Mouse (Mus musculus) T-cell, adult 2 months (primary cell): ENCODE measurements around the gene Aldh1l1.

Source experiments
- DNase-seq: peaks from one replicate; pipeline ENCODE4 v3.0.0; 2022; ENCODE audit warnings: low spot score

Aldh1l1 gene

DNA sequence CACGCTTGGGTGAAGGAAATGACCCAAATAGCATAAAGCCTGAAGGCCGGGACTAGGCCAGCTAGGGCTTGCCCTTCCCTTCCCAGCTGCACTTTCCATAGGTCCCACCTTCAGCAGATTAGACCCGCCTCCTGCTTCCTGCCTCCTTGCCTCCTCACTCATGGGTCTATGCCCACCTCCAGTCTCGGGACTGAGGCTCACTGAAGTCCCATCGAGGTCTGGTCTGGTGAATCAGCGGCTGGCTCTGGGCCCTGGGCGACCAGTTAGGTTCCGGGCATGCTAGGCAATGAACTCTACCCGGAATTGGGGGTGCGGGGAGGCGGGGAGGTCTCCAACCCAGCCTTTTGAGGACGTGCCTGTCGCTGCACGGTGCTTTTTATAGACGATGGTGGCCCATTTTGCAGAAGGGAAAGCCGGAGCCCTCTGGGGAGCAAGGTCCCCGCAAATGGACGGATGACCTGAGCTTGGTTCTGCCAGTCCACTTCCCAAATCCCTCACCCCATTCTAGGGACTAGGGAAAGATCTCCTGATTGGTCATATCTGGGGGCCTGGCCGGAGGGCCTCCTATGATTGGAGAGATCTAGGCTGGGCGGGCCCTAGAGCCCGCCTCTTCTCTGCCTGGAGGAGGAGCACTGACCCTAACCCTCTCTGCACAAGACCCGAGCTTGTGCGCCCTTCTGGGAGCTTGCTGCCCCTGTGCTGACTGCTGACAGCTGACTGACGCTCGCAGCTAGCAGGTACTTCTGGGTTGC is 64.1 kb downstream of the Aldh1l1 start:
- no peak for DNase-seq

DNA sequence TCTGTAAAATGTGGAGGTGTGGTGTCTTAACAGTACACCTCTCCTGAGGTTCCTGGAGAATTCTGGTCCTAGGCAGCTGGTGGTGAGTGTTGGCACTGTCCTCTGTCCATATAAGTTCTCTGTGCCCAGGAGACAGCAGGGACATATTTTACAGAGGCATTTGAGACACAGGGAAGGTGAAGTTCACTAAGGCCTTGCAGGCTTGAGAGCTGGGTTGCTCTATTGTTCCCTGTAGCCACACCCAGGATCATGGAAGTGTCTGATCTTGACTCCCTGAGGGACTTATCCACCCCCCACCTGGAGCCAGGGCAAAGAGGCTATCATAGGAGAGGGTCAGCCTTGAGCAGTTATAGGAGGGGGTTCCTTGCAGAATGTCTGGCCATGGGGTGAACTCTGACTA is 65.0 kb downstream of the Aldh1l1 start:
- DNase-seq: no peak

DNA sequence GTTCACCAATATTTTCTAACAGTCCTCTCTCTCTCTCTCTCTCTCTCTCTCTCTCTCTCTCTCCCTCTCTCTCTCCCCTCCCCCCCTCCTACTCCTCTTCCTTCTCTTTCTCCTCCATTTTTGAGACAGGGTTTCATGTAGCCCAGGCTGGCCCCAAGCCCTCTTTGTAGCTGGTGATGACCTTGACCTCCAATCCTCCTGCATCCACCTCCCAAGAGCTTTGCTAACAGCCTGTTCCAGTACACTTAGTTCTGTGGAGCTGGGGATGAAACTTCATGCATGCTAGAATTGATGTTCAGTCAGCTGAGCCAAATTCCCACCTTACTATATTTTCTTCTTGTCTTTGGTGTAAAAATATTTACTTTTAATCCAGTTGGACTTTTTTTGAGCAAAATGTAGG is 67.0 kb downstream of the Aldh1l1 start:
- no peak for DNase-seq

DNA sequence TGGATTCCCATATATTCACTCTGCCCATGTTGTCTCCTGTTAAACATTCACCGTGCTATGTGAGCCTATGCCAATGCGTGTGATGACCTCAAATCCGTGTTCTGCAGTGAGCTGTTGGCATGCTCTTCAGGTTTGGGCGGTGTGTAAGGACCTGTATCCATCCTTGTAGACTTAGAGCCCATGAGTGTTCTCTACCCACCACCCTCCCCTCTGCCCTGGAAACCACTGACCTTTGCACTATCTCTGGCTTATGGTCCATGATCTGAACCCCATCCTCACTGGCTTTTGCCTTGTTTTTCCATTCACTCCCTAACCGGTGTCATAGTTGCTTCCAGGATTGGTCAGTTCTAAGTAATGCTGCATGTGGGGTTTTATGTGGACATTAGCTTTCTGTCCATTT is 67.5 kb downstream of the Aldh1l1 start:
- DNase-seq: no peak

DNA sequence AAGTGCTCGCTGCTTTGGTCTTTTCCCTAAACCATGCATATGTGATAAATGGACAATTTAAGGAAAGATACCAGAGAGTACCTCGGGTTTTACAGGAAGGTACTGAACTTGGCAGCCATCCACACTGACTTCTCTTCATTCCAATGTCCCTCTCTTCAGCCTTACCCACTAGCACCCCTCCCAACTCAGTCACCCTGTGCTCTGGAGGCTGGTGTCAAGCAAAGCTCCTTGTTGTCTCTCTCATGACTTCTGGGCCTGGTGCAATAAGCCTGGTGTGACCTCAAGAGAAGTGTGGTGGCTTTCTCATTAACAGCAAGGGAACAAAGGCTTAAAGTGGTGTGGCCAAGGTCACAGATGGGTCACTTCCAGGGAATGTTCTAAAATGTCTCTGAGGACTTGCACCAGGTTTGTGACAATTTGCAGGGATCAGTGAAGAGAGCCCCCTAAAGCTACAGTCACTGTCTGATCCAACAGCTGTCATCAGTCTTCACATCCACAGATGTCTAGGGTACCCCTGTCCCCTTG is 70.4 kb downstream of the Aldh1l1 start:
- no peak for DNase-seq

DNA sequence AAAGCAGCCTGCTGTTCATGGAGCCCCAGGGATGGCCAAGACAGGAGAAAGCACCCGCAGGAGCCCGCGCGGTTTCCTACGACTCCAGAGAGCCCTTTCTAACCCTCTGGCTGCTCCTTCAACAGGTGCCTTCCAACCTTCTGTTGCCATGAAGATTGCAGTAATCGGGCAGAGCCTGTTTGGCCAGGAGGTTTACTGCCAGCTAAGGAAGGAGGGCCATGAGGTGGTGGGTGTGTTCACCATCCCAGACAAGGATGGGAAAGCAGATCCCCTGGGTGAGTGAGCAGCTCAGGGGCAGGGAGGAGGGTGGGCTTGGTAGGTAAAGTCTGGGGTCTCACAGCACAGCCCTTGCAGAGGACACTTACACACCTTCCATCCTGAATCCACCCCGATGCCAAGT is 70.8 kb downstream of the Aldh1l1 start:
- DNase-seq: no peak

DNA sequence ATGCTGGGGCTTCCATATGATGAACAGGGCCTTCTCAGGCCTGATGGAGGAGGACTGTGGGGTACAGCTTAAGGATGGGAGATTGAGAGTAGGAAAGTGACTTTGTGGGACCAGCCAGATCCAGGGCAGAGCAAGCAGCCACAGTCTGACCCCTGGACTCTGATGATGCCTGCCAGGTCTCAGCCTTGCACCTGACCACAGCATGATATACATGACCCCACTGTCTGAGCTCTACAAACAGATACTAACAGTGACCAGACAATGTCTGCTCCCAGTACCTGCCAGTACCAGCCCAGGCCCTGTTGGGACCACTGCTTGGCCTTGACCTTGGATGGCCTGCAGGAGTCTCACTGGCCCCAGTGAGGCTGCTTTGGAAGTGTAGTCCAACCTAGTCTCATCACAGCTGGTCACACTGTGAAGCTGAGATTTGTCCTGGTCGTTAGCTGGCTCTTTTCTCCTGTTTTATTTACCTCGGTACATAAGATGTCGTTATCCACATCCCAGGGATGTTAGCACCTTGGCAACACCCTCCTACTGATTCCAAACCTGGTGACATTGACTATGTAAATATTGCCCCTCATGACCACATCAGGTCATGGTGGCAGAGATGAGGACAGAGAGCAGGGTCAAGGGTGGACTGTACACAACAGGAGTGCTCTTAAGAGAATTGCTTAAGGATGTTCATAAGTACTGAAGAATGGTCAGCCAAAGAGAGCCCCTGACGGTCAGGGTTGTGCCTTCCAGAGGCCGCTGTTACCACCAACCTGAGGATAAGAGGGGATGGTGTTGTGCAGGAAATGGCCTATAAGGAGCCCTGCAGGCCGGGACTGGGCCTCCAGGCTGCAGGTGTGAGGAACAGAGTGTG is 71.8 kb downstream of the Aldh1l1 start:
- DNase-seq: no peak

DNA sequence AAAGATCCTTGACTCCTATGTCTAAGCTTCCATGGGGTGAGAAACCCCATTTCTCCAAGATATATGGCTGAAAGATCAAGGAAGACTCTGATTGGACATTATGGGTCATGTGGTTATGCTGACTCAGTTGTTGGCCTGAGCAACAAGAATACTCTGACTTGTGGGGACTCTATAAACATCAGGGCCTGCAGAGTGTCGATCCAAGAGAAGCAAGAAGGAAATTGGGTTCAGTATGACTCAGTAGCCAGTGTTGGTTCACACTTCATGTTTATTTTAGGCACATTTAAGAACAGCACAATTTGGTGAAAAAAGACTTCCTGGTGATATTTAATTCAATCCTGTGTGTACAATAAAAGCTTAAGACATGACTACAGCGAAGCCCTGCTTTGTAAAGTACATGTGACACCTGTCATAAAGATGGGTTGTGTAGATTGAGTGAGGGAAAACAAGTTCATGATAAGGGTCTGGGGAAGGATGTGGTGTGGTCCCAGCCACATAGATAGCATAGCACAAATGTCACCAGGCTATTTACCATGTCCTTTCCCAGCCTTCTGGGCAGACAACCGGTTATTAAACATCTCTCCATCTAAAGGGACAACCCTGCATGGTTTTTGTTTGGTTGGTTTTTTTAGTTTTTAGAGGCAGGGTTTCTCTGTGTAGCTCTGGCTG is 74.3 kb downstream of the Aldh1l1 start:
- no peak for DNase-seq

DNA sequence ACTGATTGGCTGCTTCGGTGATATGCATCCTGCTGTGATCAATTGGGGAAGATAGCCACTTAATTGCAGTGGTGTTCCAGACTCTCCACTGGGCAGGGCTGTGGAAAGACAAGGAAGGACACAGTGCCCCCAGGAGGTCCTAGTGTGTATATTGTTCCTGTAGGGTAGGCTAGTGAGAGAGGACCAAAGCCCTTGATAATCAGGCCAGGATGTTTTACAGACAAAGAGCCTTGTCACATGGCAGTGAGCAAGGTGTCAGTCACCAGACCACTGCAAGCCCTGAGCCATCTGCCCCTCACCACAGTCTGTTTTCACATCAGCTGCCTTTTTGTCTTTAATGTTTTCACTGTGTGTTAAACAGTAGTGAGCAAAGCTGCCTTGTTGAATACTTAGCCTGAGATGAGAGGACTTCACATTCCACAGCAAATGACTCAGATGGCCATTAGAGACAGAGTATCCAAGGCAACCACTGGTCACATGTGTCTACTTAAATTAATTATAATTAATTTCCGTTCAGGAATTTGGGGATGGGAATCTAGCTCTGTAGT is 75.1 kb downstream of the Aldh1l1 start:
- no peak for DNase-seq

DNA sequence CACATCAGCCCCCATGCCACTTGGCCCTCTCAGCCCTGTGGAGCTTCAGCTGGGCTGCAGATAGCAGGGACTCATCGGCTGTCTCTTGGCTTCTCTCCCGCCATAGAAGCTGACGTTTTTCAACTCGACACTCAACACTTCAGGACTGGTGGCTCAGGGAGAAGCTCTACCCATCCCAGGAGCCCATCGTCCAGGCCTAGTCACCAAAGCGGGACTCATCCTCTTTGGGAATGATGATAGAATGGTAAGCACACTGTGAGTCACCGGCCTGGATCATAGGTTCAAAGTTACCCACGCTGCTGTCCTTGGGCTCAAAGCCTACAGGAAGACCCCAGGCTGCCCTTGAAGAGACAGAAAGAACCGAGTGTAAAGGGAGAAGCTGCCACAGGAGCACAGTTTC is 78.0 kb downstream of the Aldh1l1 start:
- no peak for DNase-seq

DNA sequence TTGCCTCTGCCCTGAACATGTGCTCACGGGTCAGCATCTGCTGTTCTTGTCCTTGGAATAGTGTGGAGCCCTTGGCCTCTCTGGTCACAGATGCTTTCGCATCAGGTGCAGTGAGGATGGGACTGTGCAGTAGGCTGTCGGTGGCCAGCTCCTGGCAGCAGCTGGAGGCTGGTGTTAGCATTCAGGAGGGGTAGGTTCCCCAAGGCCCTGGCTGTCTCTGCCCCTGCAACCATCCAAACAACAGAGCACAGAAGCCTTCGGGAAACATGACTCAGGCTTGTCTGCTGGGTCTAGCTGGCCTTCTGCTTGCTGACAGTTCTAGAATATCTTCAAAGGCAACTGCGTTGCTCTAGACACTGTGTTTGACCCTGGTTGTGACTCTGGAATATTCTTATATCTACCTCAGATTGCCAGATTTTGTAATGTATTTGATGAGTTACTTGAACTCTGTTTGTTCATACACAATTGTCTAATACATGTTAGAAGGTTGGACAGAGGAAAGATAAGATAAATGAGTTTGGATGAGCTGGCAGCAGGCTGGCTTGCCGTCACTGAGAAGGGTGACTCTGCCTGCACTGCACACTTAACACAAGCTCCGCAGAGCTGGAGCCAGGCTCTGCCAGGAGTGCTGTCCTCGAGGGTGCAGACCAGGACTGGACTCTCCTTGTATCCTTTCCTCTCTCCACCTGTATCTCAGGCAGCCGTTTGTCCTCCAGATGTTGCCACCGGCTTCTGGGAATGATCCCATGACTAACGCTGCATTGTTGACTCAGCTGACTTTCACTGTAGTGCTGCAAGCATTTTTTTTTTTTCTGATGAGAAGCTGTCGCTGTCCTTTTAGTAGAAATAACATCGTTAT is 79.4 kb downstream of the Aldh1l1 start:
- DNase-seq: no peak

DNA sequence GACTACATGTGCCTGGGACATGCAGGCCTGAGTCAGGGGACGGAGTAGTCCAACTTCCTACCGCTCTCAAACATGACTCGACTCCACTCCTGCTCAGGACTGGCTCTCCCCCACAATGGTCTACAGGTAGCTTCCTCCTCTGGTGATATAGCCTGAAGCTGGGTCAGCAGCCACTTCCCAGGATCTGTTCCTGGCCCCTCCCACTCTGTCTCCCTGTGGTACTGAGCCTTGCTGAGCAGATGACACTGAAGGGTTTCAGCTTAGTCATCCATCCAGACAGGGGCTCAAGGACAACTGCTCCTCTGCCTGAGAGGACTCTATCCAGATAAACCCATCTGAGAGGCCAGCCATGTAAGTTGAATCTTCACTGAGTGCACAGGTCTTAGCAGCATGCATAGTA is 81.3 kb downstream of the Aldh1l1 start:
- no peak for DNase-seq

DNA sequence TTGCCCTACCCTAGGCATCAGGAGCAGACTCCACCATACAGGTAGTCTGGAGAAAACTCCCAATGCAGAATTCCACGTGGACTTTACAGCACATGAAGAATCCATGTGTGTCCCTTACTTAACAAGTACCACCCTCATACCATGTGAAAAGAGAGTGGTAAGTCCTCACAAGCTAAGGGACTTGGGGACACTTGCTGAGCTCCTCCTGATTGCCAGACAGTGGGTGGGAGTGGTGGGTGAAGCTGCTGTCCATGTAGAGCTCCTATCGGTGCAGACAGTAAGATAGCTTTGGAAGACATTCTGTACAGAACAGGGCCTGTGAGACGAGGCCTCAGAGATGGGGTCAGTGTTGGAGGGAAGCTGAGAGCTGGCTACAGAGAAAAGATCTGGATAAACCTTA is 81.7 kb downstream of the Aldh1l1 start:
- DNase-seq: no peak

DNA sequence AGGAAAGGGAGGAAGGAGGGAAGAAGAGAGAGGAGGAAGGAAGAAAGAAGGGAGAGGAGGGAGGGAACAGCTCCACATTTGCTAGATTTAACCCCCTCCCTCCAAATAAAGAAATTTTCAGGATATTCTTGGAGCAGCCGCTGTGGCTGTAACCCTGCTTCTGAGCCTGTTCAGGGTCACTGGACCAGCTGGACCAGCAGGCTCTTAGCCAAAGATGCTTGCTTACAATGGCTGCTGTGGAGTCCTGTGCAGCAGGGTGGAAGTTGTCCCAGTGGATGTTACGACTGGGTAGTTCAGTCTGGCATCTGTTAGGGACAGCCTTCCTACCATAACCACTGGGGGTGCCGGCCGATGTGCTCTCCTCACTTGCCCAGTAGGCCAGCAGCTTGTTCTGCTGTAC is 82.5 kb downstream of the Aldh1l1 start:
- no peak for DNase-seq

DNA sequence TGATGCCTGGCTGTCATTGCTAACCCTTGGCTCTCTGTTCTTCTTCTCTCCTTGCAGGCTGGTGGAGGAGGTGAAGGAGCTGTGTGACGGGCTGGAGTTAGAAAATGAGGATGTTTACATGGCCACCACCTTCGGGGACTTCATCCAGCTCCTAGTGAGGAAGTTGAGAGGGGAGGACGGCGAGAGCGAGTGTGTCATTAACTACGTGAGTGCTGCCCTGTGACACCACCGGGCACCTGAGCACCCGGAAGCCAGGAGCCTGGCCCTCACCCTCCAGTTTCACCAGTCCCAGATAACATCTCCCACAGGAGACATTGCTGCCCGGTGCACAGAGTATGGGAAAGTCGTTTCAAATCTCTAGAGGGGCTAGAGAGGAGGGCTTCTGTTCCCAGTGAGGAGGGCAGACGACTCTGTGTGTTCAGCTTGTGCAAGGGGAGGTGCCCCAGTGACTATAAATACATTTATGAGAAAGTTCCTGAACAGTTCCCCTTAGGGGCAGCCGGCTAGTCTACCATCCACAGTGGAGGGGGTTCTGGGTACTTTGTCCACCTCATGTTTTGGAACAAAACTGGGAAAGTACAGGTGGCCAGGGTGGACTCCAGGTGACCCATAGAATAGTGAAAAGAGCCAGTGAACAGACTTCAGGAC is 83.6 kb downstream of the Aldh1l1 start:
- DNase-seq: no peak

DNA sequence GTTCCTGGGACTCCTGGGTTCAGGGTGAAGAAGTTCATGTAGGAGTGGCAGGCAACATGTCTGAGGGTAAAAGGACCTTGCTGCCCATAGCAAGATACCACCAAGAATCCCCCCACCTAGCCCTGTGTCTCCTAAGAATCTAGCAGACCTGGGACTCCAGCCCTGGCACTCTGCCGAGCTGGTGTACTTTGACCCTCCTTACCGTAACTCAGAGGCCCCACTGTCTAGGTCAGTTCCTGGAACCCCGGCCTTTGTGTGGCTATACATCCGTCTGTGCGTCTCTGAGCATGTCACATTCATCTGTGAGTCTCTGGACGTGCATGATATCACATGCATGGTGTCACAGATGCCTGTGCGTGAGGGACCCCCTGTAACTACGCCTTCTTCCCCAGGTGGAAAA is 84.2 kb downstream of the Aldh1l1 start:
- DNase-seq: no peak

DNA sequence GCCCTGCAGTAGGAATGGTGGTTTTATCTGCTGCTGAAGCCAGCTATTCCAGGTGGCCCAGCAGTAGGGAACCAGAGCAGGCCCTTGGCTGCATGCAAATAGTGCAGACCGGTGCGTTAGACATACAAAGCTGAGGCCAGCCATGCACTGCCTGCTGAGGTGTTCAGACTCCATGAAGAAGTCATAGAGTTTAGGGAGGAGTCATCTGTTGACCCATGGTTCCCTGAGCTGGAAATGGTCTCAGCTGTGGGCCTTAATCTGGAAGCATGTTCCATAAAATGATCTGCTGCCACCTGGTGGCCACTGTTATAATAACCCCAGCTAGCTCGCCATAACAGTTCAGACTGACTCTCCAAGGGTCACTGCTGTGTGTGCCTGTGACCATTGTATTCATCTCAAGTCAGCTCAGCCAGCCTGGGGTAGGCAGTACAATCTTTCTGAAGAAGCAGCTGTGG is 89.1 kb downstream of the Aldh1l1 start:
- peak; percentile 30 for DNase-seq

DNA sequence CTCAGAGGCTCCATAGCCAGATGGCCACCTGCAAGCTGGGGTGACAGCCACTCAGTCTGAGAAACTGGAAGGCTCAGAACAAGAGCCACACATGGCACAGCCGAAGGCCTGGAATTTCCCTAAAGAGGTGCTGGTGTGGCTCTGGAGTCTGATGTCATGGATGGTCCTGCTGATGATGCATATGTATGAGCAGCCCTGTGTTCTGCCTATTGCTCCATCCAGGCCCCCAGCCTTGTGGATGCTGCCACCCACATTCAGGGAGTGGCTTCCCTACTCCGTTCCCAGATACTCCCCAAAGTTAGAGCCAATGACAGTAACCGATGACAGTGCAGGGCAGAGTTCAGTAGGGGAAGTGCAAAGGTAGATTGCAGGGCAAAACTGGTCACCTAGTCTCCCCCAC is 91.9 kb downstream of the Aldh1l1 start:
- DNase-seq: no peak

DNA sequence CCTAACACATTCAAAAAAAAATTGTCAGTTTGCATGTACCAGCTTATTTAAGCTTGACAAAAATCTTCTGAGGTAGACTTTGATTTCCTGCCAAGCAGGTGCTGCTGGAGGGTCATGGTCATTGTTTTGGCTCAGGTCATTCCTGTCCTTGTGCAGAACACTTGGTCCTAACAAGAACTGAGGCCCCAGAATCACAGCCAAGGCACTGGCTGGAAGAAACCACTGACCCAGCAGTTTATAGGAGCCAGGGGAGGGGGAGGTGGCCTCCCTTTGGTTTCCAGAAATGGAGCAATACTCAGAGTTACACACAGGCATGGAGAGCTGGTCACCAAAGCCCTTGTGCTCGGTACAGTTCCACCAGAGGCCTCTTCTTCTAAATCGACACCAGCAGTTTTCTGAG is 96.1 kb downstream of the Aldh1l1 start:
- no peak for DNase-seq

DNA sequence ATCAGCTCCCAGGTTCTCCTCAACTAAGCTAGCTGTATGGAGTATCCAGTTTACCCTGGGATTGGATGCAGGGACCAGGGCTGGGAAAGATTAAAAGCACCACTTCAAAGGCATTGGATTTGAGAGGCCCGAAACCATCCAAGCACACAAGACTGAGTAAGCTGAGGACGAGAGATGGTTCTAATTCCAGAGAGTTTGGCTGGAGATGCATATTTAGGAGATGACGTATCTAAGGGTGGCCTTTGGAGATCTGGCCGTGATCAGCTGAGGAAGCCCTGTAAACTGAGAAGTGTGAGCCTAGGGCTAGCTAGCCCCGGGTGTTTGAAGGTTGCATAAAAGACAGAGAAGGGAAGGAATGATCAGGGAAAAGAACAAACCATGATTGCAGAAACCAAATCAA is 101.9 kb downstream of the Aldh1l1 start:
- DNase-seq: no peak

DNA sequence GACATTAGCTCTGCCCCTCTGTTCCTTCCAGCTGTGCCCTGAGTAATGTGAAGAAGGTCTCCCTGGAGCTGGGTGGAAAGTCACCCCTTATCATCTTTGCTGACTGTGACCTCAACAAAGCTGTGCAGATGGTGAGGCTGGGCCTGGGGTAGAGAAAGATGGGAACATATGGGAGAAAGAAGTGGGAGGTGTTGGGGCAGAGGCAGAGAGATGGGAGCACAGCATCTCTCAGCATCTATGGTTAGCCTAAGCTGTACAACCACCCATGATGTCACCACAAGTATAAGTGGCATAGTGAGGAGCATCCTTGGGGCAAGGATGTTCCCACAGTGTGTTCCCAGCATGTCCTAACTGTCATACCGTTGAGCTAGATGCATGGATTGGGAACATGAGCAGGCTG is 104.5 kb downstream of the Aldh1l1 start:
- DNase-seq: no peak
